Mouse (Mus musculus): ENCODE data around the gene Sh3pxd2a.

Sh3pxd2a gene

DNA sequence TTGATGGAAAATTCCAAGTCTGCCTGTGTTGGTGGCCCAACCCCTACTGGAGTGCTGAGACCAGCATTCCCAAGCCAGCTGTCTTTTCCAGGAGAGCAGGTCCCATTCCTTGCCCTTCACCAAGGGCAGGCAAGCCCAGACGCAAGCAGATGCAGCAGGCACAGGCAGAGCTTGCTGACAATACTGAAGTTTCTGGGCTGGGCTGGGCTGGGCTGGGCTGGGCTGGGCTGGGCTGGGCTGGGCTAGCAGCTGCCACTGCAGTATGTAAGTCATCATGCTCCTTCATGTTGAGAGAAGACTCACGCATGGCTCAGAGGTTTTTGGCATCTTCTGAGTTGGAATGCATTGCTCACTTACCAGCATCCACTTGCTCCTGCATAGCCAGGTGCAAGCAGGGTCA, 27.7 kb upstream of the Sh3pxd2a start:
- DNase-seq (ENCODE audit: low spot score in 2 of 2): no peak

DNA sequence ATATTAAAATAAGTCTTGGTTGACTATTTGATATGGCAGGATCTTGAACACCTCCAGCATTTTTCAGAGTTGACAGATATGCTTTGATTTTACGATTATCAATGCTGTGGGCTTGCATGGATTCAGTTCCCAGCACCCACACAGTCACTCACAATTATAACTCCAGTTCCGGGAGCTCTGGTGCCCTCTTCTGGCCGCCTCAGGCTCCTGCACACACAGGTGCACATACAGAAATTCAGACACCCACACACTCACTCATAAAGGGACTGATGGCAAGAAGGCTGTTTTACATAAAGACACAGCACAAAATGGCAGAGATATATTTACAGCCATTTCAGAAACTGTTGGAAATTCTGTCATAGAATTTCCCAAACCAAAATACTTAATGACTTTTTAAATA, 25.0 kb upstream of the Sh3pxd2a start:
- DNase-seq (ENCODE audit: low spot score in 2 of 2): no peak

DNA sequence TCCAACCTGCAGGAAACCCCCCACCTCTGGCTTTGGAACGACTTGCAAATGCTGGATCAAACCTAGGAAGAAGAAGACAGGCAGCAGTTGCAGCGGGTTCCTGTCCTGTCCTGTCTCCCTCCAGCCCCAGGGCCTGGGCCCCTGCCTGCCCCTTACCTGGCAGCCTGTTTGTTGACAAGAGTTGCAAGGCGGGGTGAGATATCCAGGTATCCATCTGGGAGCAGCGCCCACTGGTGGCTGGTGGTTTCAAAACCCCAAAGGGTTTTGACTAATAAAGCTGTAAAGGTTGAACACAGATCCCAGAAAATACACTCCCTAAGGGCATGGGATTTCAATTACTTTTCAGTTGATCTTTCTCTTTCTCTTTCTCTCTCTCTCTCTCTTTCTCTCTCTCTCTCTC, 24.0 kb upstream of the Sh3pxd2a start:
- no peak for DNase-seq (ENCODE audit: low spot score in 2 of 2)

DNA sequence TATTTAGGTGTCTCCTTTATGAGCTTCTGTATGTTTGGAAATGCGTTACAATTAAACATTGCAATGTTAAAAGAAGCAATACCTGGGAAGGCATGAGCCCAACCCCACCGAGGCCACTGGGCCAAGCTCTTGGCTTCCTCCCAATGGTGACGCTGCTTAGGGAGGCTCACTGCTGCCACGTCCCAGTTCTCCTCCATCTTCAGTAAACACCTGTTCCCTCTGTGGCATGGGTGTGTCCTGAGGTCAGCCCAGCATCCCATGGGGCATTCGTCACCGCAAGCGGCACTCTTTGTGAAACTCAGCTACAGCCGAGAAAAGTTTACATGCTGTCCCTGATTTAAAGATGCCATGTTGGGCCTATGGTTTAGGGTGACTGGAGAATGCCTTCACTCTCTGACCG, 23.4 kb upstream of the Sh3pxd2a start:
- no peak for DNase-seq (ENCODE audit: low spot score in 2 of 2)

DNA sequence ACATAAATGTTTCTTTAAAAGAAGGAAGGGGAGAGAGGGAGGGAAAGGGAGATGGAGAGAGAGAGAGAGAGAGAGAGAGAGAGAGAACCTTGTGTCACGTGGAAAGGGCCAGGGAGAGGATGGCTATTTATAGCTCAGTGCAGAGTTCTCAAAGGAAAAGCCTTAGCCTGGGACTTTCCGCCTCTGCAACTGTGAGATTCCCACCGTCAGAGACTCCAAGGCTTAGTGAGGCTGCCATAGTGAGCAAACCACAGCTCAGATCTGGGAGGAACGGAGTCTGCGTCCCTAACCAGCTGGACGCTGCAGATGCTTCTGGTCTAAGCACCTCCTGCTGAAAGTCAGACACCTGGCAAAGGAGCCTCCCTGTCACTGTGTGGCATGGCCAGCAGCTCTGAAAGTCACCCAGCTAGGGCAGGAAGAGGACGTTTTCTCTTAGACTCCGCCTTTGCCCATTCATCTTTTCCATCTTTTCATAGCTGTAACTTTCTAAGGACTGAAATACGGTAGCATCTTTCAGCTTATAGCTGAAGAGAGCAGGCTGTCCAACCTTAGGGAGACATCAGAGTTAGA, 21.9 kb upstream of the Sh3pxd2a start:
- DNase-seq (ENCODE audit: low spot score in 2 of 2): no peak

DNA sequence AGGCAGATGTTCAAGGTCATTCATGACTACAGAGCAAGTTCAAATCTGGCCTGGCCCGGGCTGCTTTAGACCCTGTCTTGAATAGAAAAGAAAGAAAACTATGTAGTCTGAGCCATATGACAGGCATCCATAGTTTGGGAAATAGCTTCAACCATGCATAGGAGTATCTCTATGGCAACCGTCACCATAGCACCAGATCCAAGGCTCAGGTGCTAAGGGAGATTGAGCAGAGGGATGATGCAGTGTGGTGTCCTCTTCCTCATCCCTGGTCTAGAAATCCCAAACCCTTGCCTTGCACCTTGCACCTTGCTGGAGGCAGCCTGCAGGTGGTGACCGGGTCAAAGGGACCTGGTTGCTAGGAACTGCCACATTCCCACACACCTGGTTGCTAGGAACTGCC, 19.9 kb upstream of the Sh3pxd2a start:
- DNase-seq (ENCODE audit: low spot score in 2 of 2): no peak

DNA sequence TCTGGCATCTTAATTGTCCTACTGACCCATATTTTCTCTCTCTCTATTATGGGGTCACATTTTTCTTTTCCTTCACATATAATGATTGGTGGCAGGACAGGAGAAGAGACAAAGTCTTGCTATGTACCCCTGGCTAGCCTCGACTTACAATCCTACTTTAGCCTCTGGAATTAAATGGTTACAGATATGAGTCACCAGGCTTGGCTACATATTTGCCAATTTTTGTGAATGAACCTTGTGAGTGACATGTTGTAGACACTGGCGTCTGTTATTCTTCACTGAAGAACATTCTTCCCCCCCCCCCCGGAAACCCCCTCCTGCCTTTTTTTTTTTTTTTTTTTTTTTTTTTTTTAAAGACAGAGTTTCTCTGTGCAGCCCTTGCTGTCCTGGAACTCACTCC, 19.1 kb upstream of the Sh3pxd2a start:
- no peak for DNase-seq (ENCODE audit: low spot score in 2 of 2)

DNA sequence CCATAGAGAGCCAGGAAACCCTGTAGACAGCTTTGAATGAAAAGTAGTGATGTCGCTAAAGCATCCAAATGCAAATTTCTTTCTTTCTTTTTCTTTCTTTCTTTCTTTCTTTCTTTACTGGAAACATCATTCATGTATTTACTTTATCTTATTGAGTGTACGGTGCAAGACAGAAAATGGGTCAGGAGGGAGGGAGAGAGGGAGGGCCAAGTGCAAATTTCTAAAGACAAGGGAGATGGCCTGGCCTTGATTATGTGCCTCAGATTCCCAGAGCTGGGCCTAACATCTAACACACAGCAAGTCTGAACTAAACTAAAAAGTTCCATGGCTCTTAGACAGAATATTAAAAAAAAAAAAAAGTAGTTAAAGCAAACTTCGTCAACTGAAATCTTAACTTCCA, 9.3 kb upstream of the Sh3pxd2a start:
- no peak for DNase-seq (ENCODE audit: low spot score in 2 of 2)

DNA sequence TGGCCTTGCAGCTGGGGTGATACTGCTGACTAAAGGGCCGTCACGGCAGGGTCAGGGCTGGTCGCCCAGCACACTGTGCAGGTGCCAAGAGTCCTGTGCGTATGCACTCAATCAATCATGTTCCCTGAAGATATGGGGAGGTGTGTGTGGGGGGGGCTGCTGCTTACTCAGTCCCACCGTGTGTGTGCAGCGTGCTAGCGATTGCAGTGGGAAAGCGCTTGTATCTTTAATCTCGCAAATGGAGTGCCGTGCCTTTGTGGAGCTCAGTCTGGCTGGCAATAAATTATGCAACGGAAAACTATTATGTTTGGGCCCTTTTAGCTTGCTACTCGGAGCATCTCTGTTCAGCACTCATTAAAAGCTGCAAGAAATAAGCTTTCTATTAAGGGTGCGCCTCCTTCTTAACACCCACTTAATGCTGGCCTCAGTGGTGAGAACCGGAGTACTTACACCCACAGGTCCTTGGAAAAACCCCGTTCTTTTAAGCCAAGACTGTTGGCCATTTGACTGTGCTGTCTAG, 8.7 kb upstream of the Sh3pxd2a start:
- DNase-seq (ENCODE audit: low spot score in 2 of 2): no peak

DNA sequence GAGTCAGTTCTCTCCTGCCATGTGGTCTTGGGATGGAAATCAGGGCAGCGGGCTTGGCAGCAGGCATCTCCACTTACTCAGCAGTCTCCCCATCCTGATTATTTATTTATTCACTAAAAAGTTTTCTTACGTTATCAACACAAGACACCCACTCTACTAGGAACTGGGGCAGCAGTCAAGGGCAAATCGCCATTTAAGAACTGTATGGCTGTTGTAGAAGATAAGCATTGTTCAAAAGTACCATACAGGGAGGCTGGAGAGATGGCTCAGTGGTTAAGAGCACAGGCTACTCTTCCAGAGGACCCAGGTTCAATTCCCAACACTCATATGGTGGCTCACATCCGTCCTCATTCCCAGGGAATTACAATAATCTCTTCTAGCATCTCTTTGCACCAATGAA, 7.6 kb upstream of the Sh3pxd2a start:
- no peak for DNase-seq (ENCODE audit: low spot score in 2 of 2)

DNA sequence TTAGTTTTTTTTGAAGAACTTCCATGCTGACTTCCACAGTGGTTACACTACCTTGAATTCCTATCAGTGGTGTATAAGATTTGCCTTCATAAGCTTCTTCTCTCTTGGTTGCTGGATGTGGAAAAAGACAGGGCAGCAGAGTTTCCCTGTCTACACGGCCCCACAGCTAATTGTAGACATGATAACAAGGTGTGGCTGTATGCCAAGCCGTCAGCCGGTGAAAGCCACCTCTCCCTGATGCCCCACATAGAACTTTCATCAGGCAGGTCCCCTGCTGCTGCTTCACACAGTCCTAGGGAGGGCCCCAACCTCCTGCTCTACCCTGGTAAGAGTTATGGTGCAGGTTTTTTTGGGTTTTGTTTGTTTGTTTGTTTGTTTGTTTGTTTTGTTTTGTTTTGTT, 4.5 kb upstream of the Sh3pxd2a start:
- no peak for DNase-seq (ENCODE audit: low spot score in 2 of 2)

DNA sequence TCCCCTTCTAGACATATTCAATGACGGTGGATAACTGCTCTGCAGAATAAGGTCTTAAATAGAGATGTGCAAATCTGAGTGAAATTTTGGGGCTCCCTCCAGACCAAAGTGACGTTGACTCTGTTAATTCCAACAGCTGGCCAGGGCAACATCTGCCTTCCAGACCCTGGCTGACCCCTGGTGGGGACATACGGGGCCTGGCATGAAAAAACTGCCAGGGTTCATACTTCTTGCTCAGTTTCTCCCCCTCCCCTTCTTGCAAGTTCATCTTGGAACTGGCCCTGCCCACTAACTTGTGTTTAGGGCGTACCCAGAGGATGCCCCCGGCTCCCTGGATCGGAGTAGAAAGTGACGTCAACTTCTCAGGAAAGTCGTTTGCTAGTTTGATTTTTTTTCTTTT, 2.6 kb upstream of the Sh3pxd2a start:
- DNase-seq (ENCODE audit: low spot score in 2 of 2): no peak

DNA sequence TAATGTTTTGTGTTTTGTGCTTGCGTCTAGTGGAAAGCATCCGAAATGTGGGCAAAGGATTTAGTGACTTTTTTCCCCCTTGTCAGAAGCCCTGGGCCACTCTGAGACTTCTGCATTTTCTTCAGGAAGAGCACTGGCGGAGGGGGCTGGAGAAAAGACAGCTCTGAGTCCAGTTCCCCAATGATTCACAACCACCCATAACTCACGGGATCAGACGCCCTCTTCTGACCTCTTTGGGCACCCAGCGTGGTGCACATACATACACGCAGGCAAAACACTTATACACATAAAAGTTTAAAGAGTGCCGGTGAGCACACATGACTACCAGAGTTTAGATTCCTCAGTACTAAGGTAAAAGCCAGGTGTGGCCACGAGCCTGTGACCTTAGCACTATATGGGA, 1.3 kb upstream of the Sh3pxd2a start:
- DNase-seq (ENCODE audit: low spot score in 2 of 2): peak; percentile 46 to 53

DNA sequence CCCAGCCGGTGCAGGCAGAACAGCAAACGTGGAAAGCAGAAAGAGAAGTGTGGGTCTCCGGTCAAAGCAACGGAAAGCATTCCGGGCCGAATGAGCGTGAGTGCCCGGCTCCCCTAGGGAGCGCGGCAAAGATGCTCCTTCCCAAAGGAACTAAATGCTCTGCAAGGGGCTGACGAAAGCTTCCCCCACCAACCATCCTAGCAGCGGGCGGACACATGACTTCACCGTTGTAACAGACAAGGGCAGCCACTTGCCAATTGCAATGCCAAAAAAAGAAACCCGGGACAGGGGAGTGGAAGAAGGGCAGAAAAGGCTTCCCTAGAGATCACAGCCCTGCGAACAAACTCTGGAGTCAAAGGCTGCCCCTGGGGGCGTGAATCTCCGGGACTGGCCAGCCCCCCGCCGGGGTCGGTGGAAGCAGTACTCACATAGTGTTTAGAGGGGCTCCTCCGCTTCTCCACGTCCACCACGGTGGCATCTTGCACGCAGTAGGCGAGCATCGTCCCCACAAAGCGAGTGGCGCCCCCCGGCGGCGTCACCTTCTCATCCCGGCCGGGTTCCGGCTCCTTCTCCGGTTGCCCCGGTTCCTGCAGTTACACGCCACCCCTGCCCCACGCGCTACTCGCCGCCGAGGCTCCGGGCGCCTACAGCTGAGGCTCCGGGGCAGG, 431 bp downstream of the Sh3pxd2a start:
- DNase-seq (ENCODE audit: low spot score in 2 of 2): peak; percentile 88 to 89

DNA sequence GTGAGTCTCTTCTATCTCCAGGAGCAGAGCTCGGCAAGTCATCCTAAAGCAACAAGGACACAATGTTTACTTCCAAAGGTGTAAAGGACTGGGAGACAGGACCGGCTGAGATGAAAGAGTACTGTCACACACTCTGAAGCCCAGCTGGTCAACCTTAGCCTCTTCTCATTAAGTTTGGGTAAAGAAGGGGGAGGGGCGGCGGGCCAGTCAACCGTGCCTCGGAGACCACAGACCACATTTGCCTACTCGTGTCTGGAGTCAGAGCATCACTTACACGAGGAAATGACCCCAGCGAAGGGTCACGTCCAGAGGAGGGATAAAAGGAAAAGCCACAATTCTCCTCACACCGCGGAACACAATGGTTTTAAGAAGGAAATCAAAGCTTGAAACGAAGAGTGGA, 995 bp downstream of the Sh3pxd2a start:
- peak in 1 of 2 experiments; percentile 59 for DNase-seq (ENCODE audit: low spot score in 2 of 2)

DNA sequence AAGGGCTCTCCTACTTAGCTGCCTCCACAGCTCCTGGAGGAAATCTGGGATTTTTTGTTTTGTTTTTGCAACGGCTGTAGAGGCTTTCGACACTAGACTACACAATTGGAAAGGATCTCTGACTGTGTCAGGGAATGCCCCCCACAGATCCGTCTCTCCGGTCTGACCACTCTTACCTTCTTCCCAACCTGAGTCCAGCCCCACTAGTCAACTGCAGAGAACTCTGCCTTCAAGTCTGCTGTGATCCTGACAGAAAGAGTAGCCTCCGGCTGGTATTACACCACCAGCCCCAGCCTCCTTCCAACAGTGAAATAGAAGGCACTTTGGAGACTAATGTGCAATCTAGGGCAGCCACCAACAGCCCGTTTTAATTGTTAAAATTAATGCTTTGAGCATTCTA, 1.5 kb downstream of the Sh3pxd2a start:
- DNase-seq (ENCODE audit: low spot score in 2 of 2): no peak

DNA sequence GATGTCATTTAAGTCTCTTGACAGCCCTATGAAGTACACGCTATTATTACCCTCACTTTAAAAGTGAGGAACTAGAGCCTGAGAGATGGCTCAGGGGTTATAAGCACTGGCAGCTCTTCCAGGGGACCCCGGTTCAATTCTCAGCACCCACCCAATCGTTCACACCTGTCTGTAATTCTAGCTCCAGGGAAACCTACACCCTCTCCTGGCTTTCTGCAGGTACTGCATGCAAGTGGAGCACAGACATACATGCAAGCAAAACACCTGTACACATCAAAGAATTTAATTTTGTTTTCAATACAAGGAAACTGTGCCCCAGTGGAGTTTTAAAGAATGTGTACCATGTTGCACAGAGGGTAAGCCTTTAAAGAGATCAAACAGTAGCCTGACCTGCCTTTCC, 2.4 kb downstream of the Sh3pxd2a start:
- no peak for DNase-seq (ENCODE audit: low spot score in 2 of 2)

DNA sequence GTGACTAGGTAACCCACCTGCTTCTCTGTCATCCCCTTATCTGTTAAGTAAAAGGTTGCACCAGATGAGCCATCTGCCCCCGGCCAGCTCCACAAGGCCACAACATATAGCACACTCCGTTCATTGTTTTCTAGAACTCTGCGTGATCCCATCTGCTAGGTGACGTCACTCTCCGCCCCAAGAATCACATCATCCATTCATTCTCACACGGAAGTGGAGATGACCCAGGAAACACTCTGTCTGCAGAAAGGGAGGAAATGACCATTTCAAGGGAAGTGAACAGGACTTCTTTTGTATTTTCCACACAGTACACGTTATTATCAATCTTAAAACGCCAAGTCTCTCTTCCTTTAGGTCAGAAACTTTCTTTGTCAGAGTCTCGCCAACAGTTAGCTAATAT, 2.8 kb downstream of the Sh3pxd2a start:
- no peak for DNase-seq (ENCODE audit: low spot score in 2 of 2)

DNA sequence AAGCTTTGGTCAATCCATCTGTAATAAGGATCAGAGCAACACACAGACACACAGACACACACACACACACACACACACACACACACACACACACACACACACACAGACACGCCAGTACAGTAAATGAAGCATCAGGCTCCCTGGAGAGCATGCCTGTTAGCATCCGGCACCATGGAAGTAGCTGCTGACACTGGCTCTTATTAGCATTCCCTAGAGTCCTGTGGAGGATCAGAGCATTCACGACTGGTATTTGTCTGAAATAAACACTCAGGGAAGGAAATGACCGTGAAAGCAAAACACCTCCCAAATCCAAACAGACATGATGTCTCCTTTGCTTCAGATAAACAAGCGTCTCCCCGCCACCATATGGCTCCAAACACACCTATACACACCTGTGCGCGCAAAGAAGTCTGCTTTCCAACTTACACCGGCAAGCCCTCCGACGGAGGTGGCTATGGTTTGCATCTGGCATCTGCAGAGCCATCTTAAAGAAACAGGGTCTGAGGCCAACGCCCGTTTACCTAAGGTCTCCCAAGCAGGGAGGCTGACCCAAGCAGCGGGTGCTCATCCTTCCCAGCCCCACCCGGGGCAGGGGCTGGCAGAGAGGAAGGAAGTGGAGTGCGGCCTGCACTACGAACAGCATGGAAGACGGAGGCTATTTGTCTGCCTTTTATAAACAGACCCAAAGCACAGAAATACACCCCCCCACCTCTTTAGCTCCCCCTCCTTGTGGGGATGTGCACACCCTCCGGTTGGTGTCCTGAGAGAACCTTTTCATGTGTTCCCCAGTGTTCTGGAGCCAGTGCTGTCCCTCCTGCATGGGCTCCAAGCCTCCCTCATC, 3.9 kb downstream of the Sh3pxd2a start:
- DNase-seq (ENCODE audit: low spot score in 2 of 2): no peak

DNA sequence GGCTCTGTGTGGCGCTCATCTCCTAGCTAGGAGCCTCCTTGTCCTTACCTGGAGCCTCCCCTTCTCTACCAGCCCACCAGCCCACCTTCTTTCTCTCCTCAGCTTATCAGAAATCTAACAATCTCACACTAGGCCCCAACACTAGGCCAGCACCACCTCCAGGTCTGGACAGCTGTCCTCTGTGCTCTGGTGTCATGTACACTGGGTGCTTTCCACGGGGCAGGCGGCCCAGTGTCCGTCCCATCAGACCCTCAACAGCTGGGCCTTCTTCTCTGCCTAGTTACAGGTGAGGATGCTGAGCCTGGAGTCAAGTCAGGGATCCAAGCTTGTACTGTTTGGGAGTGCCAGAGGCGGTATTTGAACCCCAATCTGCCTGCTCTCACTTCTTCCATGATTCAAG, 5.0 kb downstream of the Sh3pxd2a start:
- DNase-seq (ENCODE audit: low spot score in 2 of 2): no peak

DNA sequence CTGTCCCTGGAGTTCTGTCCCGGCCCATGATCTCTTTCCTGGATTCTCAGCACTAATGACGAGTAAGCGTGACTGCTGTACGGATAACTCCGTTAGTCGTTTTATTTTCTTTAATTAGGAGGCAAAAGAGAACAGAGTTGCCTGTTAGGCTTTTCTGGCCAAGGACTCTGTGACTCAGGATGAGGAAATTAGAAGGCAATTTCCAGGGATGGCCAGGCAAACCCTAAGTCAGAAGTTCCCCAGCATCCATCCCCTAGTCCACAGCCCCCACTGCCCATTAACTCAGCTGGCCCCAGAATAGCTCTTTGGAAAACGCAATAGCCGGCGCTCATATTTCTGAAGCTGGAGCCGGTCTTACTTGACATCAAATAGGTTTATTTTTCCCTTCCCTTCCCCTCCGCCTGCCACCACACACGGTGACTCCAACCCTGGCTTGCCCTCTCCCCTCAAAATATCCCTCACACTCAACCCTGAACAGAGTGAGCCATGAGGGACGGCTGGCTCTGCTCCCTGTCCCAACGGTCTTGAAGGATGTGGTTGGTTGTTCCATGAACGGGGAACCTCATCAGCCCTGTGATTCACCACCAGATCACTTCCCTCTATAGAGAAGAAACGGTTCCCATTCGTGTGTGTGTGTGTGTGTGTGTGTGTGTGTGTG, 5.6 kb downstream of the Sh3pxd2a start:
- DNase-seq (ENCODE audit: low spot score in 2 of 2): no peak

DNA sequence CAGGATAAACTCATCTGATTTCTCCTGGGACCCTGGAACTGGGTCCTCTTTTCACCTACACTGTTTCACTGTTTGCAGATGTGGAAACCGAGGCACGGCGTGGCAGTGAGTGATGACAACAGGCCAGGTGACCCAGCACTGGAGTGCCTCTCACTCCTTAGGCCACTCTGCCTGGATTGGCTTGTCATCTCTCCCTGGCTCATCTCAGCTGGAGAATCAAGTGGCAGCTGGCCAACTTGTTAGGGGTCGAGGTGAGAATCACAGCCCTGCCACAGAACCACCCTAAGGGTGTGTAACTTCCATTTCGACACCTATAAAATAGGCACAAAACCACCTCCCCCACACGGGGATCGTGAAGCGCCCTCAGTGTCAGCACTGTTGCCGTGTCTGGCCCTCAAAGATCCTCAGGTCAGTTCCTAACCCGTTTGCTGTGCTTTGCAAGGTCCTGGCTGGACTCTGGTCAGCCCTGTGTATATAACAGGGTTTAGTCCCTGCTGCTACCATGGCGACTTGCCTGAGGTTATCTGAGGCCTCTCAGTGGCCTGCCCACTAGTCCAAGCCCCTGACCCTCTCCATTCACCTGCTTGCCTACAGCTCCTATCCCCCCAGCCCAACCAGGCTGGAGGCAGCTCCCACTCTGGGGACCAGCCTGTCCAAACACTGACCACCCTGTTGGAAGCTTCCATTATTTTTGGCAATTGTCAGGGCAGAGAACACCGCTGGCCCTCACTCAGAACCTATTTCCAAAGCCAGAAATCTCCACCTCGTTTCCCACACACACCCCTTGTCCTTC, 6.3 kb downstream of the Sh3pxd2a start:
- DNase-seq (ENCODE audit: low spot score in 2 of 2): no peak
